ENCODE assay signal across 8 mouse cellular contexts in genomic region chr11:37186132-37186531, GRCm38 (mm10). TPM values are rescaled to one million over a fixed set of nuclear protein-coding genes. Genes with fewer than 3 reads are reported as not detected.
DNase-seq lines count a peak whose midpoint lies in the region; ATAC-seq lines count a peak whose summit lies in the region.

No protein-coding gene starts in this region.

- ATAC-seq in cerebellum, adult (ENCODE audit: insufficient number of reproducible peaks, low FRiP score, low TSS enrichment): no peak
- ATAC-seq in intestine, embryonic 15.5 days: peak; percentile 61; the same call in 1 of the 2 replicates
- ATAC-seq in erythroid progenitor cell, adult 5-6 weeks (replicated peaks; ENCODE audit: low FRiP score, poor library complexity, severe bottlenecking): no peak

- H3K9ac ChIP-seq in intestine, embryonic 15.5 days: no peak overlapping the region

- H3K36me3 ChIP-seq in intestine, embryonic 15.5 days: no peaks in the 10 kb centered on the region

- DNase-seq in cerebellum, adult 11 months: peak; percentile 14
- DNase-seq in WW6 (ENCODE audit: low read depth, low spot score): peak; percentile 34
- DNase-seq in embryo, embryonic 11.5 days (ENCODE audit: low read depth, low spot score): peak; percentile 54
- DNase-seq in left cerebral cortex, adult 8-10 months (ENCODE audit: low spot score in 2 of 2): peak; percentile 42 to 63
- DNase-seq in retina, postnatal 1 day: peak; percentile 78

- H3K4me1 ChIP-seq in intestine, embryonic 15.5 days (replicated peaks): no peaks in the 10 kb centered on the region

- H3K9me3 ChIP-seq in intestine, embryonic 15.5 days: no peaks in the 10 kb centered on the region

- H3K4me3 ChIP-seq in intestine, embryonic 15.5 days (replicated peaks): no peak overlapping the region

- WGBS in intestine, embryonic 15.5 days: 12% methylated on average over 3 of the region's 3 CpGs

- no peak overlapping the region for H3K4me2 ChIP-seq in intestine, embryonic 15.5 days (replicated peaks)

- H3K27ac ChIP-seq in intestine, embryonic 15.5 days: no peak overlapping the region

- no peaks in the 10 kb centered on the region for H3K27me3 ChIP-seq in intestine, embryonic 15.5 days (replicated peaks)

RNA-seq across cellular contexts. Expression of gene Tenm2, which starts 49.6 kb away (rescaled TPM):
- polyA plus RNA-seq in intestine, embryonic 15.5 days (2015; fragmentation: Nextera tagmentation; extraction: Ambion mirVana): 0.65 and 0.90 TPM in 2 replicates
- 10 to 100 TPM; 89.1 to 98.1 (median 90.5) TPM for total RNA-seq in left cerebral cortex, adult 8-10 months (2022)
- not detected in 2 replicates for total RNA-seq in erythroid progenitor cell, adult 5-6 weeks (2015; ENCODE audit: low replicate concordance)
- total RNA-seq in erythroid progenitor cell, adult 5-6 weeks (2017; ENCODE audit: low replicate concordance): not detected in 2 replicates

Comparison
In these comparisons a context has a peak if more than half of its experiments do, and no peak if none do; other contexts are left out.
1. DNase-seq: peak in every context shown above with its lines; median percentile 78 in retina, postnatal 1 day; 54 in embryo, embryonic 11.5 days; 52 in left cerebral cortex, adult 8-10 months; 34 in WW6; 14 in cerebellum, adult 11 months.
2. RNA of gene Tenm2, which starts 49.6 kb away (total RNA-seq): 89.1 to 98.1 TPM in left cerebral cortex, adult 8-10 months; not detected in erythroid progenitor cell, adult 5-6 weeks; every median in the first group is over 10 times any median in the second.